Mouse (Mus musculus): ENCODE data around the gene Ranbp1. TPM values are rescaled to one million over a fixed set of nuclear protein-coding genes. Genes with fewer than 3 reads are reported as not detected.

Gene Ranbp1
- total and polyA plus RNA-seq, 2 experiments from 2014 or later, result 65.1 to 210 TPM

DNA sequence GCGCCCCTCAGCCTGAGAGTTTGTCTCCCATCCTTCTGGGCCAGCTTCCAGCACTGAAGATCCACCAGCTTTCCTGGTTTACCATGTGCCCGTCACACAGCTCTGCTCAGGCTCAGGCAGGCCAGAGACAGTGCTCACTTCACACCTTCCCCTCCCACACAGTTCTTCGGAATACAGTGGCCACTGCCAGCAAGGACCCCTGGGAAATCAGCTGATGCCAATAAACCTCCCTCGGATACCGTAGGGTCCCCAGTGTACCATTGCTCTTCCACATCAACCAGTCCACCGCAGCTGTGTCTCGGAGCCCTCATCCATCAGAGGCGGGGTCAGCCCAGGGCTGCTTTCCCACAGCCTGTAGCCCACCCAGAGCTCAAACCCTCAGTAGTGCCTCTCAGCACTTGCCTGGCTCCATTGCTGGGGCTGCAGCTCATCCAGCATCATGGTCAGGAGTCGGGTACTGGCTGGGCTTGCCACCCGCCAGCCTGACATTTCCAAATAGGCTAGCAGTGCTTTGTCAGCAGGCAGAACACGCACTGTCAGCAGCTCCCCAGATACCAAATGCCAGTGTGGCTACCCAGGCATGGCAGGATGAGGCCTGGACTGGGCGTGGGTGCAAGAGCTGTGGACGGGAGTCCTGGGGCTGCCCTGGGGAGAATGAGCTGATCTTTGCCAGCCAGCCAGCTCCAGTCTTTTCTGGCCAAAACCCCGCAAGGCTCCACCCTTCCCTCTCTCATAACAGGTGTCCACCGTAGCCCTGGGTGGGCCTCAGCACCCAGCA, 54.1 kb downstream of the Ranbp1 start:
- no peaks in the 10 kb centered on the region for H3K27me3 ChIP-seq (ENCODE audit: control insufficient read depth, insufficient read depth, low read length)
- TF ChIP-seq CTCF (IDR thresholded peaks at IDR 0.05; ENCODE audit: low read depth) (no peak), EP300 (IDR thresholded peaks at IDR 0.05; ENCODE audit: low read depth) (no peak)
- 72% methylated on average over 15 of the region's 15 CpGs for WGBS
- ATAC-seq (ENCODE audit: insufficient read depth, low read depth), result no peak
- no peaks in the 10 kb centered on the region for H3K9me3 ChIP-seq (replicated peaks; ENCODE audit: control insufficient read depth, low read length)
- no peaks in the 10 kb centered on the region for H3K36me3 ChIP-seq (replicated peaks; ENCODE audit: control insufficient read depth, insufficient read depth, low read length)
- H3K4me1 ChIP-seq (ENCODE audit: control insufficient read depth, insufficient read depth), result no peaks in the 10 kb centered on the region
- H3K9ac ChIP-seq (replicated peaks; ENCODE audit: low read depth, low read length), result no peak overlapping the region
- no peak overlapping the region for H3K27ac ChIP-seq (ENCODE audit: low read depth)
- no peak overlapping the region for H3K4me3 ChIP-seq (ENCODE audit: low read depth, low read length)
- DNase-seq (ENCODE audit: low spot score), result no peak
- H3K4me2 ChIP-seq (ENCODE audit: low read depth, low read length), result no peak overlapping the region

DNA sequence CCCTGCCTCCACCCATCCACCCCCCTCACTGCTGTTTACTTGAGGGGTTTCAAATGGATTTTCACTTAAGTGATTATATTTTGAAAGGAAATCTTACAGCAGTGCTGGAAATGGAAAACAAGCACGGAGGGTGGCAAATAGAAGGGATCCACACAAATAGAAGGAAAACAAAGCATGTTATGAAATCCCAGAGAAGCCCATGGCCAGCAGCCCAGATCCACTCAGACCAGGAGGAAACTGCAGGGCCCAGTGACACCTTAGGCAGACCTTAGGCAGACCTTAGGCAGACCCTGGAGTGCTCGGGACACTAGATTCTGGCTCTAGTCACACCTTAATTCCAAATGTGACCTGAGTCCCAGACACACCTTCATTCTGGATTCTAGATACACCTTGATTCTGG, 57.5 kb downstream of the Ranbp1 start:
- no peak for TF ChIP-seq EP300 (IDR thresholded peaks at IDR 0.05; ENCODE audit: low read depth)
- no peak for TF ChIP-seq CTCF (IDR thresholded peaks at IDR 0.05; ENCODE audit: low read depth)
- no peak overlapping the region for H3K9ac ChIP-seq (replicated peaks; ENCODE audit: low read depth, low read length)
- H3K27me3 ChIP-seq (ENCODE audit: control insufficient read depth, insufficient read depth, low read length), result no peaks in the 10 kb centered on the region
- no peaks in the 10 kb centered on the region for H3K36me3 ChIP-seq (replicated peaks; ENCODE audit: control insufficient read depth, insufficient read depth, low read length)
- ATAC-seq (ENCODE audit: insufficient read depth, low read depth) (no peak), DNase-seq (ENCODE audit: low spot score) (no peak)
- H3K9me3 ChIP-seq (replicated peaks; ENCODE audit: control insufficient read depth, low read length), result no peaks in the 10 kb centered on the region
- no peak overlapping the region for H3K27ac ChIP-seq (ENCODE audit: low read depth)
- WGBS, result 81% methylated on average over 2 of the region's 2 CpGs
- H3K4me2 ChIP-seq (ENCODE audit: low read depth, low read length), result no peak overlapping the region
- H3K4me1 ChIP-seq (ENCODE audit: control insufficient read depth, insufficient read depth), result peaks cover 9% of the 10 kb centered on the region; the same call in 1 of the 2 replicates
- no peak overlapping the region for H3K4me3 ChIP-seq (ENCODE audit: low read depth, low read length)

MicroRNAs encoded within 50 kb of the gene (microRNA counts, 519-probe panel; counts per million panel counts)
- not detected for microRNA mmu-miR-1306

Small RNA genes within 50 kb of the gene (microRNA-seq; reads per million reads assigned to microRNA genes)
- gene Gm24572, result not detected
- 190 reads per million, percentile 64 among the genes with 10 or more reads in this experiment for gene Mir1306

Other genes starting within 250 kb of the Ranbp1 start
- 23.0 and 36.6 TPM in 2 replicates for gene Dgcr6, start 195.9 kb downstream of the Ranbp1 start, total RNA-seq (2014; rRNA removed; ENCODE audit: low replicate concordance)
- 83.5 and 94.3 TPM in 2 replicates for gene Dgcr6, start 195.9 kb downstream of the Ranbp1 start, polyA plus RNA-seq (2015; fragmentation: Nextera tagmentation; extraction: Ambion mirVana)
- 9.5 and 24.4 TPM in 2 replicates for gene Prodh, start 158.5 kb downstream of the Ranbp1 start, total RNA-seq (2014; rRNA removed; ENCODE audit: low replicate concordance)
- gene Prodh, start 158.5 kb downstream of the Ranbp1 start, polyA plus RNA-seq (2015; fragmentation: Nextera tagmentation; extraction: Ambion mirVana), result 4.2 and 5.5 TPM in 2 replicates
- 1.9 and 6.3 TPM in 2 replicates for gene Rtn4r, start 121.1 kb downstream of the Ranbp1 start, total RNA-seq (2014; rRNA removed; ENCODE audit: low replicate concordance)
- gene Rtn4r, start 121.1 kb downstream of the Ranbp1 start, polyA plus RNA-seq (2015; fragmentation: Nextera tagmentation; extraction: Ambion mirVana), result 0.34 and 1.5 TPM in 2 replicates
- not detected in 2 replicates for gene Ccdc188, start 30.9 kb downstream of the Ranbp1 start, total RNA-seq (2014; rRNA removed; ENCODE audit: low replicate concordance)
- not detected in 2 replicates for gene Ccdc188, start 30.9 kb downstream of the Ranbp1 start, polyA plus RNA-seq (2015; fragmentation: Nextera tagmentation; extraction: Ambion mirVana)
- 27.7 and 47.0 TPM in 2 replicates for gene Zdhhc8, start 13.6 kb downstream of the Ranbp1 start, total RNA-seq (2014; rRNA removed; ENCODE audit: low replicate concordance)
- 15.4 and 16.4 TPM in 2 replicates for gene Zdhhc8, start 13.6 kb downstream of the Ranbp1 start, polyA plus RNA-seq (2015; fragmentation: Nextera tagmentation; extraction: Ambion mirVana)
- gene Trmt2a, start 53 bp downstream of the Ranbp1 start, total RNA-seq (2014; rRNA removed; ENCODE audit: low replicate concordance), result 27.2 and 30.6 TPM in 2 replicates
- gene Trmt2a, start 53 bp downstream of the Ranbp1 start, polyA plus RNA-seq (2015; fragmentation: Nextera tagmentation; extraction: Ambion mirVana), result 31.6 and 33.9 TPM in 2 replicates
- gene Gm49776, start 9.6 kb upstream of the Ranbp1 start, total RNA-seq (2014; rRNA removed; ENCODE audit: low replicate concordance), result not detected in 2 replicates
- 0.82 TPM in 1 of 2 replicates, not detected in the other for gene Gm49776, start 9.6 kb upstream of the Ranbp1 start, polyA plus RNA-seq (2015; fragmentation: Nextera tagmentation; extraction: Ambion mirVana)
- gene Dgcr8, start 40.5 kb upstream of the Ranbp1 start, total RNA-seq (2014; rRNA removed; ENCODE audit: low replicate concordance), result 23.4 and 23.5 TPM in 2 replicates
- gene Dgcr8, start 40.5 kb upstream of the Ranbp1 start, polyA plus RNA-seq (2015; fragmentation: Nextera tagmentation; extraction: Ambion mirVana), result 8.9 and 9.6 TPM in 2 replicates
- gene Tango2, start 99.4 kb upstream of the Ranbp1 start, total RNA-seq (2014; rRNA removed; ENCODE audit: low replicate concordance), result 55.3 and 56.9 TPM in 2 replicates
- 65.8 and 69.0 TPM in 2 replicates for gene Tango2, start 99.4 kb upstream of the Ranbp1 start, polyA plus RNA-seq (2015; fragmentation: Nextera tagmentation; extraction: Ambion mirVana)
- gene Arvcf, start 99.5 kb upstream of the Ranbp1 start, total RNA-seq (2014; rRNA removed; ENCODE audit: low replicate concordance), result 62.1 and 95.5 TPM in 2 replicates
- 22.5 and 22.6 TPM in 2 replicates for gene Arvcf, start 99.5 kb upstream of the Ranbp1 start, polyA plus RNA-seq (2015; fragmentation: Nextera tagmentation; extraction: Ambion mirVana)
- gene Txnrd2, start 177.7 kb upstream of the Ranbp1 start, total RNA-seq (2014; rRNA removed; ENCODE audit: low replicate concordance), result 12.7 and 14.7 TPM in 2 replicates
- gene Txnrd2, start 177.7 kb upstream of the Ranbp1 start, polyA plus RNA-seq (2015; fragmentation: Nextera tagmentation; extraction: Ambion mirVana), result 40.0 and 41.2 TPM in 2 replicates
- 160 and 168 TPM in 2 replicates for gene Comt, start 178.1 kb upstream of the Ranbp1 start, total RNA-seq (2014; rRNA removed; ENCODE audit: low replicate concordance)
- gene Comt, start 178.1 kb upstream of the Ranbp1 start, polyA plus RNA-seq (2015; fragmentation: Nextera tagmentation; extraction: Ambion mirVana), result 155 and 158 TPM in 2 replicates
- 0.43 and 2.2 TPM in 2 replicates for gene Gnb1l, start 250.0 kb upstream of the Ranbp1 start, total RNA-seq (2014; rRNA removed; ENCODE audit: low replicate concordance)
- gene Gnb1l, start 250.0 kb upstream of the Ranbp1 start, polyA plus RNA-seq (2015; fragmentation: Nextera tagmentation; extraction: Ambion mirVana), result 7.5 and 8.5 TPM in 2 replicates

Measured in heart, postnatal 0 days (tissue).